Mouse (Mus musculus): ENCODE results near the gene Txlna. TPM values are rescaled to one million over a fixed set of nuclear protein-coding genes. Genes with fewer than 3 reads are reported as not detected.

The Txlna gene
- total and polyA plus RNA-seq, 3 experiments = 51.8 to 64.7 (median 52.2) TPM

GRCm38 (mm10) chr4:129576863-129577491 is 63.9 kb downstream of the Txlna start:
- peaks cover 32 to 82% of the 10 kb centered on the region in 2 experiments for H3K4me1 ChIP-seq (ENCODE audit: control insufficient read depth in 1 of 2, insufficient read depth in 2 of 2)
- peak overlapping the region; percentile 37 for H3K9ac ChIP-seq (ENCODE audit: insufficient read depth, low read depth)
- H3K9me3 ChIP-seq (replicated peaks; ENCODE audit: low read length) = no peaks in the 10 kb centered on the region
- peak overlapping the region; percentile 40 to 46 (median 44) for H3K4me3 ChIP-seq (replicated peaks in 1 of 3; ENCODE audit: low read depth in 2 of 3, low read length in 2 of 3, poor library complexity in 1 of 3)
- H3K27ac ChIP-seq (ENCODE audit: insufficient read depth, low read depth) = peak overlapping the region; percentile 29
- dilution Hi-C loops (cut with MboI; ENCODE audit: extremely low pct_ligation_motif_present, extremely low pct_unique_long_range_greater_than_20kb, low sequenced_read_pairs) (no loop called here), in situ Hi-C loops (cut with MboI; ENCODE audit: low pct_ligation_motif_present, low pct_unique_long_range_greater_than_20kb, low sequenced_read_pairs) (no loop called here)
- peak; percentile 73 for DNase-seq (ENCODE audit: extremely low read depth)
- TF ChIP-seq IRF4 (IDR thresholded peaks at IDR 0.05; ENCODE audit: low read depth, low read length) (peak; percentile 51), ETS1 (conservative IDR thresholded peaks at IDR 0.05; ENCODE audit: low read depth, low read length) (peak; percentile 37; the same call in 1 of the 2 replicates), RAD21 (IDR thresholded peaks at IDR 0.05; ENCODE audit: low read depth, low read length) (peak; percentile 60), SMC3 (IDR thresholded peaks at IDR 0.05; ENCODE audit: low read depth, low read length) (peak; percentile 70), KAT2A (IDR thresholded peaks at IDR 0.05; ENCODE audit: insufficient replicate concordance, low read length) (no peak), MEF2A (IDR thresholded peaks at IDR 0.05; ENCODE audit: borderline replicate concordance, low read depth, low read length) (peak; percentile 61; the same call in 1 of the 2 replicates), NRF1 (IDR thresholded peaks at IDR 0.05; ENCODE audit: low read depth, low read length) (peak; percentile 32; the same call in 1 of the 2 replicates), GABPA (IDR thresholded peaks at IDR 0.05; ENCODE audit: insufficient replicate concordance, low read depth, low read length) (no peak), TCF12 (IDR thresholded peaks at IDR 0.05; ENCODE audit: low read depth, low read length) (peak; percentile 94), CTCF (conservative IDR thresholded peaks at IDR 0.05 in 1 of 2, IDR thresholded peaks at IDR 0.05 in 1 of 2; ENCODE audit: low read depth in 2 of 2, low read length in 2 of 2) (peak; percentile 33 to 82; a peak in 3 of 4 replicates), ZMIZ1 (IDR thresholded peaks at IDR 0.05; ENCODE audit: low read depth, low read length) (0 out of 2 replicates have a peak, but pooled peaks have one; percentile 7), ZNF384 (IDR thresholded peaks at IDR 0.05; ENCODE audit: low read depth, low read length) (no peak), ZC3H11A (IDR thresholded peaks at IDR 0.05; ENCODE audit: low read depth, low read length) (0 out of 2 replicates have a peak, but pooled peaks have one; percentile 1), TBP (conservative IDR thresholded peaks at IDR 0.05; ENCODE audit: low read depth, low read length) (no peak)
- H3K4me2 ChIP-seq (ENCODE audit: insufficient read depth, low read depth, poor library complexity, severe bottlenecking) = peak overlapping the region; percentile 77
- H3K27me3 ChIP-seq (replicated peaks) = no peaks in the 10 kb centered on the region
- no peaks in the 10 kb centered on the region for H3K79me2 ChIP-seq (replicated peaks; ENCODE audit: control insufficient read depth, extremely low read depth, insufficient read depth, poor library complexity, severe bottlenecking)
- no peaks in the 10 kb centered on the region for H3K36me3 ChIP-seq (replicated peaks in 1 of 2; ENCODE audit: control insufficient read depth in 1 of 2, insufficient read depth in 1 of 2, low read length in 1 of 2)

Other genes with a start within 250 kb of the Txlna start
- gene Zbtb8b, start 200.2 kb downstream of the Txlna start, total RNA-seq (2012; rRNA removed) = 0.04 TPM in 2 replicates
- not detected in 2 replicates for gene Zbtb8b, start 200.2 kb downstream of the Txlna start, total RNA-seq (2014; rRNA removed)
- not detected in 2 replicates for gene Zbtb8b, start 200.2 kb downstream of the Txlna start, polyA plus RNA-seq (2012; ENCODE audit: insufficient read length, low read depth)
- gene Bsdc1, start 179.5 kb downstream of the Txlna start, total RNA-seq (2012; rRNA removed) = 20.2 and 20.4 TPM in 2 replicates
- gene Bsdc1, start 179.5 kb downstream of the Txlna start, total RNA-seq (2014; rRNA removed) = 19.3 and 20.6 TPM in 2 replicates
- 16.1 and 27.2 TPM in 2 replicates for gene Bsdc1, start 179.5 kb downstream of the Txlna start, polyA plus RNA-seq (2012; ENCODE audit: insufficient read length, low read depth)
- gene Tssk3, start 150.0 kb downstream of the Txlna start, total RNA-seq (2012; rRNA removed) = 0.13 TPM in 1 of 2 replicates, not detected in the other
- not detected in 2 replicates for gene Tssk3, start 150.0 kb downstream of the Txlna start, total RNA-seq (2014; rRNA removed)
- not detected in 2 replicates for gene Tssk3, start 150.0 kb downstream of the Txlna start, polyA plus RNA-seq (2012; ENCODE audit: insufficient read length, low read depth)
- not detected in 2 replicates for gene Fam229a, start 149.9 kb downstream of the Txlna start, total RNA-seq (2012; rRNA removed)
- not detected in 2 replicates for gene Fam229a, start 149.9 kb downstream of the Txlna start, total RNA-seq (2014; rRNA removed)
- gene Fam229a, start 149.9 kb downstream of the Txlna start, polyA plus RNA-seq (2012; ENCODE audit: insufficient read length, low read depth) = not detected in 2 replicates
- gene Marcksl1, start 127.5 kb downstream of the Txlna start, total RNA-seq (2012; rRNA removed) = 194 and 195 TPM in 2 replicates
- gene Marcksl1, start 127.5 kb downstream of the Txlna start, total RNA-seq (2014; rRNA removed) = 260 and 265 TPM in 2 replicates
- gene Marcksl1, start 127.5 kb downstream of the Txlna start, polyA plus RNA-seq (2012; ENCODE audit: insufficient read length, low read depth) = 423 and 494 TPM in 2 replicates
- gene Hdac1, start 98.4 kb downstream of the Txlna start, total RNA-seq (2012; rRNA removed) = 71.7 and 75.4 TPM in 2 replicates
- gene Hdac1, start 98.4 kb downstream of the Txlna start, total RNA-seq (2014; rRNA removed) = 104 and 106 TPM in 2 replicates
- 231 and 233 TPM in 2 replicates for gene Hdac1, start 98.4 kb downstream of the Txlna start, polyA plus RNA-seq (2012; ENCODE audit: insufficient read length, low read depth)
- gene Lck, start 67.4 kb downstream of the Txlna start, total RNA-seq (2012; rRNA removed) = 67.2 and 80.9 TPM in 2 replicates
- 64.6 and 70.0 TPM in 2 replicates for gene Lck, start 67.4 kb downstream of the Txlna start, total RNA-seq (2014; rRNA removed)
- 138 and 177 TPM in 2 replicates for gene Lck, start 67.4 kb downstream of the Txlna start, polyA plus RNA-seq (2012; ENCODE audit: insufficient read length, low read depth)
- gene Fam167b, start 62.5 kb downstream of the Txlna start, total RNA-seq (2012; rRNA removed) = 1.1 and 1.4 TPM in 2 replicates
- 0.49 TPM in 1 of 2 replicates, not detected in the other for gene Fam167b, start 62.5 kb downstream of the Txlna start, total RNA-seq (2014; rRNA removed)
- gene Fam167b, start 62.5 kb downstream of the Txlna start, polyA plus RNA-seq (2012; ENCODE audit: insufficient read length, low read depth) = 0.82 and 1.2 TPM in 2 replicates
- gene Eif3i, start 40.4 kb downstream of the Txlna start, total RNA-seq (2012; rRNA removed) = 667 and 673 TPM in 2 replicates
- 702 and 753 TPM in 2 replicates for gene Eif3i, start 40.4 kb downstream of the Txlna start, total RNA-seq (2014; rRNA removed)
- 418 and 446 TPM in 2 replicates for gene Eif3i, start 40.4 kb downstream of the Txlna start, polyA plus RNA-seq (2012; ENCODE audit: insufficient read length, low read depth)
- 111 and 121 TPM in 2 replicates for gene Tmem234, start 40.4 kb downstream of the Txlna start, total RNA-seq (2012; rRNA removed)
- gene Tmem234, start 40.4 kb downstream of the Txlna start, total RNA-seq (2014; rRNA removed) = 97.6 and 104 TPM in 2 replicates
- 112 and 113 TPM in 2 replicates for gene Tmem234, start 40.4 kb downstream of the Txlna start, polyA plus RNA-seq (2012; ENCODE audit: insufficient read length, low read depth)
- 0.59 and 1.6 TPM in 2 replicates for gene Dcdc2b, start 26.8 kb downstream of the Txlna start, total RNA-seq (2012; rRNA removed)
- not detected in 2 replicates for gene Dcdc2b, start 26.8 kb downstream of the Txlna start, total RNA-seq (2014; rRNA removed)
- gene Dcdc2b, start 26.8 kb downstream of the Txlna start, polyA plus RNA-seq (2012; ENCODE audit: insufficient read length, low read depth) = 0.66 and 1.1 TPM in 2 replicates
- gene Iqcc, start 22.0 kb downstream of the Txlna start, total RNA-seq (2012; rRNA removed) = 24.3 and 27.0 TPM in 2 replicates
- gene Iqcc, start 22.0 kb downstream of the Txlna start, total RNA-seq (2014; rRNA removed) = 15.9 and 18.4 TPM in 2 replicates
- 13.5 and 14.1 TPM in 2 replicates for gene Iqcc, start 22.0 kb downstream of the Txlna start, polyA plus RNA-seq (2012; ENCODE audit: insufficient read length, low read depth)
- 24.0 and 24.2 TPM in 2 replicates for gene Ccdc28b, start 17.1 kb downstream of the Txlna start, total RNA-seq (2012; rRNA removed)
- gene Ccdc28b, start 17.1 kb downstream of the Txlna start, total RNA-seq (2014; rRNA removed) = 27.3 and 35.5 TPM in 2 replicates
- 26.6 and 28.0 TPM in 2 replicates for gene Ccdc28b, start 17.1 kb downstream of the Txlna start, polyA plus RNA-seq (2012; ENCODE audit: insufficient read length, low read depth)
- gene Kpna6, start 31.7 kb upstream of the Txlna start, total RNA-seq (2012; rRNA removed) = 17.3 and 23.9 TPM in 2 replicates
- 19.6 and 22.4 TPM in 2 replicates for gene Kpna6, start 31.7 kb upstream of the Txlna start, total RNA-seq (2014; rRNA removed)
- 25.8 and 26.4 TPM in 2 replicates for gene Kpna6, start 31.7 kb upstream of the Txlna start, polyA plus RNA-seq (2012; ENCODE audit: insufficient read length, low read depth)
- 11.3 and 11.9 TPM in 2 replicates for gene Tmem39b, start 55.8 kb upstream of the Txlna start, total RNA-seq (2012; rRNA removed)
- gene Tmem39b, start 55.8 kb upstream of the Txlna start, total RNA-seq (2014; rRNA removed) = 13.9 and 14.6 TPM in 2 replicates
- 33.5 and 37.7 TPM in 2 replicates for gene Tmem39b, start 55.8 kb upstream of the Txlna start, polyA plus RNA-seq (2012; ENCODE audit: insufficient read length, low read depth)
- gene Khdrbs1, start 101.2 kb upstream of the Txlna start, total RNA-seq (2012; rRNA removed) = 58.6 and 65.9 TPM in 2 replicates
- 67.4 and 79.0 TPM in 2 replicates for gene Khdrbs1, start 101.2 kb upstream of the Txlna start, total RNA-seq (2014; rRNA removed)
- 125 TPM in 2 replicates for gene Khdrbs1, start 101.2 kb upstream of the Txlna start, polyA plus RNA-seq (2012; ENCODE audit: insufficient read length, low read depth)
- 113 and 163 TPM in 2 replicates for gene Ptp4a2, start 170.2 kb upstream of the Txlna start, total RNA-seq (2012; rRNA removed)
- 415 and 493 TPM in 2 replicates for gene Ptp4a2, start 170.2 kb upstream of the Txlna start, total RNA-seq (2014; rRNA removed)
- 327 and 467 TPM in 2 replicates for gene Ptp4a2, start 170.2 kb upstream of the Txlna start, polyA plus RNA-seq (2012; ENCODE audit: insufficient read length, low read depth)

Measured in CH12.LX (cell line).